Mouse (Mus musculus) neural tube, embryonic 13.5 days (tissue): ENCODE results near the gene Slmap. TPM values are rescaled to one million over a fixed set of nuclear protein-coding genes. Genes with fewer than 3 reads are reported as not detected.

Experiments used
- ATAC-seq: fragments of 200-750 bp; cut with Nextera tagmentation; 2 replicates; pipeline ENCODE4 v1.8.0; 2017; ENCODE audit warnings: low read depth, mild to moderate bottlenecking, moderate TSS enrichment, moderate library complexity
- H3K27ac ChIP-seq: fragments of 300-500 bp; sonication (generic); replicated peaks from 2 replicates; pipeline ENCODE4 v1.5.1; 2015; ENCODE audit warnings: moderate library complexity, mild to moderate bottlenecking, inconsistent platforms
- H3K27me3 ChIP-seq: fragments of 300-500 bp; sonication (generic); 2 replicates; pipeline ENCODE4 v1.6.1; 2015; ENCODE audit warnings: mild to moderate bottlenecking, inconsistent platforms
- H3K36me3 ChIP-seq: fragments of 300-500 bp; sonication (generic); 2 replicates; pipeline ENCODE4 v1.6.1; 2015; ENCODE audit warnings: mild to moderate bottlenecking, inconsistent platforms
- H3K4me1 ChIP-seq: fragments of 300-500 bp; sonication (generic); replicated peaks from 2 replicates; pipeline ENCODE4 v1.6.1; 2015; ENCODE audit warnings: inconsistent platforms
- H3K4me2 ChIP-seq: fragments of 300-500 bp; sonication (generic); 2 replicates; pipeline ENCODE4 v1.6.1; 2015; ENCODE audit warnings: inconsistent platforms, mild to moderate bottlenecking, moderate library complexity
- H3K4me3 ChIP-seq: fragments of 300-500 bp; sonication (generic); 2 replicates; pipeline ENCODE4 v1.5.1; 2015; ENCODE audit warnings: mild to moderate bottlenecking, inconsistent platforms
- H3K9ac ChIP-seq: fragments of 300-500 bp; sonication (generic); 2 replicates; pipeline ENCODE4 v1.6.1; 2015; ENCODE audit warnings: moderate library complexity, mild to moderate bottlenecking, inconsistent platforms
- H3K9me3 ChIP-seq: fragments of 300-500 bp; sonication (generic); 2 replicates; pipeline ENCODE4 v1.6.1; 2016; ENCODE audit warnings: inconsistent platforms
- WGBS: fragments of 180-500 bp; shearing (Covaris S2); methylation state at CpG from one replicate; pipeline ENCODE4 v1.1.7; 2015; 5-methylcytosine and 5-hydroxymethylcytosine counted together
- polyA plus RNA-seq: library from polyadenylated mRNA; unstranded; fragments of >200 nt; fragmentation: Nextera tagmentation; extraction: Ambion mirVana; gene quantifications from 2 replicates; pipeline ENCODE4 v1.2.1, GENCODE M21; 2015

Gene Slmap
- polyA plus RNA-seq, 1 experiment from 2014 or later = 14.7 TPM

GRCm38 (mm10) chr14:26454851-26455250 lies 79.9 kb downstream of the Slmap start:
- Histone ChIP-seq H3K36me3 (peaks cover 2% of the 10 kb centered on the region; the same call in 1 of the 2 replicates), H3K9ac (no peak overlapping the region), H3K27ac (no peak overlapping the region), H3K4me1 (peaks cover 12% of the 10 kb centered on the region), H3K9me3 (no peaks in the 10 kb centered on the region), H3K4me3 (no peak overlapping the region), H3K27me3 (no peaks in the 10 kb centered on the region), H3K4me2 (no peak overlapping the region)
- ATAC-seq = no peak
- 55% methylated on average over 16 of the region's 16 CpGs for WGBS

DNA sequence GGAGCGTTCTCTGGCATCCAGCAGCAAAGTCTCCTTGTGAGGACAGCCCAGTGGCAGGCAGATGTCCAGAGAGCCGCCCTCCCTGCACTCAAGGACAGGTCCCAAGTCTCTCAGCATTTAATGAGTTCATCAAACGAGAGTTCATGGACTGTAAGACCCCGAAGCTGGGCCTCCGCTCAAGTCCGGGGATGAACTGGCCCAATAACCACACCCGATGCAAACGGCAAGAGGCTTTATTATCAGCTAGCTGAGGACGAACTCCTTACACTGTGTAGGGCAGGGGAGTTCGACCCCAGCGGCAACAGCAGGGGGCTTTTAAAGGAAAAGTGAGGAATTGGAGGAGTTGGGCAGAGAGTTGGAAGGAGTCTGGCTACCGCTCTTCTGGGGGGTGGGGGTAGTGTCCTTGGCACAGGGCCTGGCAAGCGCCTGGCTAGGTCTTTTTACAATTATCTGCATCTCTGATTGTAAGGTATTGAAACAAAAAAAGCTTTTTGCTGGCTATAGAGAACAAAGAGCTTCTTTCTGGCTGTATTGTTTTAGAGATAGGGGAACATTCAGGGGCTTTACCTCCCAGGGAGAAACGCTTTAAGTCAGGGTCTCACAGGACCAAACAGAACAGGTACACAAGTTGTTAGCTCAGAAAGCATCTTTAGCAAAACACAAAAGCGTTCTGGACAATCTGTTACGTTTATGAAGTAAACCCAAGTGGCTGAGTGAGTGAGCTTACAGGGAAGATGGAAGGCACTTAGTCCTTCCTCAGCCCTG lies 84.5 kb downstream of the Slmap start:
- WGBS = 20% methylated on average over 16 of the region's 16 CpGs
- no peak overlapping the region for H3K27ac ChIP-seq
- ATAC-seq = no peak
- H3K4me3 ChIP-seq = no peak overlapping the region
- peaks cover 13% of the 10 kb centered on the region for H3K4me1 ChIP-seq
- no peaks in the 10 kb centered on the region for H3K9me3 ChIP-seq
- no peaks in the 10 kb centered on the region; the same call in 1 of the 2 replicates for H3K36me3 ChIP-seq
- H3K9ac ChIP-seq = 0 out of 2 replicates have a peak overlapping the region, but pooled peaks have one; percentile 2
- peak overlapping the region; percentile 30 for H3K4me2 ChIP-seq
- no peaks in the 10 kb centered on the region for H3K27me3 ChIP-seq

DNA sequence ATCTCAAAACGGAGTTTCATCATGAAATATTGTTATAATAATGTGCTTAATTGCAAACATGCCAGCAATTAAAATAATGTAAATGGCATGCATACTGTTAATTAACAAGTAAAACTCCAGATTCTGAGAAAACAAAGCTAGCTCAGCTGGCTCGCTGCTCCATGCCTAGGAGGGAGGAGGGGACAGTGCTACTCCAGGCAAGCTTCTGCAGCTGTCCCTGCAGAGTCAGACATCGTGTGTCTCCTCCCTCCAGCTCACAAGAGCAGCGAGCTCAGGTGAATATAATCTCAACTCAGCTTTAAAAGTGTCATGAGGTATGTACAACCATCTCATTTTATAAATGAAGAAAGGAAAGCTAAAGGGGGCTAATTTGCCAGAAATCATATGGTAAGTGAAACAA lies 86.2 kb downstream of the Slmap start:
- Histone ChIP-seq H3K9me3 (no peaks in the 10 kb centered on the region), H3K4me1 (peaks cover 13% of the 10 kb centered on the region), H3K9ac (no peak overlapping the region), H3K27me3 (no peaks in the 10 kb centered on the region), H3K27ac (no peak overlapping the region), H3K36me3 (no peaks in the 10 kb centered on the region; the same call in 1 of the 2 replicates), H3K4me3 (no peak overlapping the region), H3K4me2 (no peak overlapping the region)
- ATAC-seq = no peak
- 66% methylated on average over 4 of the region's 4 CpGs for WGBS

- H3K27me3 ChIP-seq = no peaks in the 10 kb centered on the region
- ATAC-seq = no peak
- peaks cover 13% of the 10 kb centered on the region for H3K4me1 ChIP-seq
- no peak overlapping the region for H3K9ac ChIP-seq
- H3K4me2 ChIP-seq = no peak overlapping the region
- H3K9me3 ChIP-seq = no peaks in the 10 kb centered on the region
- 97% methylated on average over 2 of the region's 2 CpGs for WGBS
- no peaks in the 10 kb centered on the region for H3K36me3 ChIP-seq
- H3K4me3 ChIP-seq = no peak overlapping the region
- H3K27ac ChIP-seq = no peak overlapping the region
Measured at GRCm38 (mm10) chr14:26447223-26447622, 87.5 kb downstream of the Slmap start.

DNA sequence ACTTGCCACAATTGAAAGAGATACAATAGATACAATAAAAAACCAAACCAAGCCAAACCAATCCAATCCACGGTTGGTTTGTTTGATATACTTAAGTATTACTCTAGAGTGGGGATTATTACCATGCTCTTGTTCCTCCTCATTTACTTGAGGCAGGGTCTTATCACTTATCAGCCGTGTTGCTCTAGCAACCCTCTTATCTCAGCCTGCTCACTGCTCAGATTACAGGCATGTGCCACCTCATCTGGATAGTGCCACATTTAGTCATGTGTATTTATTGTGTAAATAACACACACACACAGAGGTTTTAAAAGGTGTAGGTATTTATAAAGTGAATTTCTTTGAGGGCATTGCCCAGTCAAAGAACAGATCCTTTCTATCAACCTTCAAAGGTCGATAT lies 88.2 kb downstream of the Slmap start:
- H3K27ac ChIP-seq = no peak overlapping the region
- no peaks in the 10 kb centered on the region for H3K36me3 ChIP-seq
- H3K4me3 ChIP-seq = no peak overlapping the region
- H3K4me1 ChIP-seq = peaks cover 12% of the 10 kb centered on the region
- no peak for ATAC-seq
- WGBS = 94% methylated on average over 3 of the region's 3 CpGs
- no peak overlapping the region for H3K9ac ChIP-seq
- H3K27me3 ChIP-seq = no peaks in the 10 kb centered on the region
- H3K4me2 ChIP-seq = no peak overlapping the region
- no peaks in the 10 kb centered on the region for H3K9me3 ChIP-seq

GRCm38 (mm10) chr14:26442534-26442933 lies 92.2 kb downstream of the Slmap start:
- WGBS = 75% methylated on average over 6 of the region's 6 CpGs
- 0 out of 2 replicates have a peak, but pooled peaks cover under 1% of the 10 kb centered on the region for H3K36me3 ChIP-seq
- no peak for ATAC-seq

GRCm38 (mm10) chr14:26441041-26441812 lies 93.5 kb downstream of the Slmap start:
- no peak overlapping the region for H3K4me3 ChIP-seq
- ATAC-seq = no peak
- H3K4me1 ChIP-seq = no peaks in the 10 kb centered on the region
- whole genome bisulfite sequencing = 96% methylated on average over 2 of the region's 2 CpGs
- H3K4me2 ChIP-seq = no peak overlapping the region
- H3K36me3 ChIP-seq = peaks cover 5% of the 10 kb centered on the region; the same call in 1 of the 2 replicates
- no peaks in the 10 kb centered on the region for H3K27me3 ChIP-seq
- no peak overlapping the region for H3K9ac ChIP-seq
- no peaks in the 10 kb centered on the region for H3K9me3 ChIP-seq
- H3K27ac ChIP-seq = no peak overlapping the region

More at GRCm38 (mm10) chr14:26442534-26442933, 92.2 kb downstream of the Slmap start:
- Histone ChIP-seq H3K27me3 (no peaks in the 10 kb centered on the region), H3K9me3 (no peaks in the 10 kb centered on the region), H3K4me1 (no peaks in the 10 kb centered on the region), H3K9ac (no peak overlapping the region), H3K4me3 (no peak overlapping the region), H3K27ac (no peak overlapping the region), H3K4me2 (no peak overlapping the region)

- no peaks in the 10 kb centered on the region for H3K9me3 ChIP-seq
- peaks cover 13% of the 10 kb centered on the region for H3K36me3 ChIP-seq
- no peak overlapping the region for H3K4me3 ChIP-seq
- H3K9ac ChIP-seq = no peak overlapping the region
- no peaks in the 10 kb centered on the region for H3K27me3 ChIP-seq
- no peak overlapping the region for H3K27ac ChIP-seq
- no peak overlapping the region for H3K4me2 ChIP-seq
- no peak for ATAC-seq
- H3K4me1 ChIP-seq = no peaks in the 10 kb centered on the region
Measured at GRCm38 (mm10) chr14:26439996-26440395, 94.7 kb downstream of the Slmap start.

DNA sequence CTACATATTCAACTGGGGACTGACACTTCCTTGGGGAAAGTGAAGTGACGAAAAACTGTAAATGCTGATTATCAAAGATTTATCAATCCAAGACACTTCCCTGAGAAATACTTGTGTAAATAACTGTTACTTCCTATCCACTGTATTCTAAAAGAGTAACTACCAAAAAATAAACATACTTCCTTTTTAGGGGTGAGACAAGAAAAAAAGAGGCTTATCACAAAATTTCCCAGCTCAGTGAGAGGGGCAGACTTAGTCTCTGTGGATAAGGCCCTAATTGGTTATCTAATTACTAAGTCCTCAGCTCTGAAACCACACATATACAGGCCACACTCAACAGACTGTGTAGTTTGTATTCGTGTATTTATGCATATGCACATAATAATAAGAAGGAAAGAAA lies 97.0 kb downstream of the Slmap start:
- H3K4me3 ChIP-seq = no peak overlapping the region
- no peaks in the 10 kb centered on the region for H3K27me3 ChIP-seq
- H3K27ac ChIP-seq = no peak overlapping the region
- no peak overlapping the region for H3K4me2 ChIP-seq
- ATAC-seq = no peak
- no peak overlapping the region for H3K9ac ChIP-seq
- H3K4me1 ChIP-seq = no peaks in the 10 kb centered on the region
- whole genome bisulfite sequencing = 90% methylated on average over 2 of the region's 2 CpGs
- H3K36me3 ChIP-seq = peaks cover 13% of the 10 kb centered on the region
- H3K9me3 ChIP-seq = no peaks in the 10 kb centered on the region

GRCm38 (mm10) chr14:26436304-26436703 lies 98.4 kb downstream of the Slmap start:
- H3K4me3 ChIP-seq = no peak overlapping the region
- H3K27ac ChIP-seq = no peak overlapping the region
- ATAC-seq = no peak
- no peak overlapping the region for H3K4me2 ChIP-seq
- H3K9me3 ChIP-seq = no peaks in the 10 kb centered on the region
- no peaks in the 10 kb centered on the region for H3K4me1 ChIP-seq
- H3K9ac ChIP-seq = no peak overlapping the region
- peaks cover 13% of the 10 kb centered on the region for H3K36me3 ChIP-seq
- no peaks in the 10 kb centered on the region for H3K27me3 ChIP-seq

DNA sequence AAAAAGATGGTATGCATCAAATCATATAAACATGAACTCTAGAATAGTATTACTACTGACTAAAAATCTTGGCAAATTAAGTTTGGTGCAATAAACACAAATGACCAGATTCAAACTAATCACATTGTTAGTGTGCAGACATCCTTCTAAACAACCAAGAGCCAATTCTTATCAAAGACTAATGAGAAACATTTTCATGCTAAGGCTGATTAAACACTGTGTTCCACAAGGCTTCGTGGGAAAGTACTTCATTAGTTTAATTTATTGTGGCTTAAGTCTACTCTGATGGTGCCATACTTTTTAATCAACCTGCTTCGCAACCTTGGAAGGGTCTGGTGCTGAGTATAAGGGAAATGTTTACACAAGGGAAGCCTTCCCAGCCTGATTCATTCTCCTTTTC lies 102.4 kb downstream of the Slmap start:
- H3K27ac ChIP-seq = no peak overlapping the region
- H3K27me3 ChIP-seq = no peaks in the 10 kb centered on the region
- no peaks in the 10 kb centered on the region for H3K4me1 ChIP-seq
- no peaks in the 10 kb centered on the region for H3K9me3 ChIP-seq
- no peak overlapping the region for H3K4me2 ChIP-seq
- H3K4me3 ChIP-seq = no peak overlapping the region
- WGBS = 48% methylated on average over 2 of the region's 2 CpGs
- H3K9ac ChIP-seq = no peak overlapping the region
- no peak for ATAC-seq
- peaks cover 19% of the 10 kb centered on the region for H3K36me3 ChIP-seq

- no peak for ATAC-seq
- H3K27ac ChIP-seq = no peak overlapping the region
- no peaks in the 10 kb centered on the region for H3K4me1 ChIP-seq
- H3K4me2 ChIP-seq = no peak overlapping the region
- H3K9ac ChIP-seq = no peak overlapping the region
- H3K27me3 ChIP-seq = no peaks in the 10 kb centered on the region
- H3K4me3 ChIP-seq = no peak overlapping the region
- no peaks in the 10 kb centered on the region for H3K9me3 ChIP-seq
- 86% methylated on average over 2 of the region's 2 CpGs for WGBS
- H3K36me3 ChIP-seq = peaks cover 20% of the 10 kb centered on the region
Measured at GRCm38 (mm10) chr14:26431919-26432318, 102.8 kb downstream of the Slmap start.
